Mouse (Mus musculus): ENCODE data around the gene Pgam1. TPM values are rescaled to one million over a fixed set of nuclear protein-coding genes. Genes with fewer than 3 reads are reported as not detected.
"Not testable (repeated sequence)": the region's sequence is repeated elsewhere in the genome, so short reads cannot be mapped to it uniquely, and the experiment has no call there.

Gene Pgam1
- total RNA-seq, 2 experiments from 2014 or later = 22.7 to 23.3 TPM

- no peak for DNase-seq
Measured at GRCm38 (mm10) chr19:41910396-41910795, 1.3 kb upstream of the Pgam1 start.

- DNase-seq = peak; percentile 48
Measured at GRCm38 (mm10) chr19:41912121-41913080, 678 bp downstream of the Pgam1 start.

- no peak for DNase-seq
Measured at GRCm38 (mm10) chr19:41913774-41914591, 2.3 kb downstream of the Pgam1 start.

- DNase-seq = not testable (repeated sequence)
Measured at GRCm38 (mm10) chr19:41914592-41914882, 2.8 kb downstream of the Pgam1 start.

GRCm38 (mm10) chr19:41915294-41915693 lies 3.6 kb downstream of the Pgam1 start:
- no peak for DNase-seq

- no peak for DNase-seq
Measured at GRCm38 (mm10) chr19:41916853-41917252, 5.1 kb downstream of the Pgam1 start.

DNA sequence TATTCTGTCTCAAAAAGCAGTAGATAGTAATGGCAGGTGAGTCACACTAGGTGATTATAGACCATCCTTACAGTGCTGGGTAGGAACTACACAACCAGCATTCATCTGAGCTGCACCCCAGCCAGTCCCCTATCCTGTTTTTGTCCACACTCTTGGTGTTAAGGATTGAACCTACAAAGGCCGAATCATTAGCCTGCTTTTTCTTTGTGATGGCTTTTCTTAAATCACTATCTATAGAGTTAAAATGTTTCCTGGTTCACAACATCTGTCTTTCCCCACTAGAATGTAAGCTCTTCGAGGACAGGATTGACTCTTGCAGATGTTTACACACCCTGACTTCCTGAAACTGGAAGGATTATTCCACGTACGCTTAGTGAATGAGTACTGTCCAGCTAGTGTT lies 7.7 kb downstream of the Pgam1 start:
- DNase-seq = no peak

- no peak for DNase-seq
Measured at GRCm38 (mm10) chr19:41920412-41921067, 8.8 kb downstream of the Pgam1 start.

DNA sequence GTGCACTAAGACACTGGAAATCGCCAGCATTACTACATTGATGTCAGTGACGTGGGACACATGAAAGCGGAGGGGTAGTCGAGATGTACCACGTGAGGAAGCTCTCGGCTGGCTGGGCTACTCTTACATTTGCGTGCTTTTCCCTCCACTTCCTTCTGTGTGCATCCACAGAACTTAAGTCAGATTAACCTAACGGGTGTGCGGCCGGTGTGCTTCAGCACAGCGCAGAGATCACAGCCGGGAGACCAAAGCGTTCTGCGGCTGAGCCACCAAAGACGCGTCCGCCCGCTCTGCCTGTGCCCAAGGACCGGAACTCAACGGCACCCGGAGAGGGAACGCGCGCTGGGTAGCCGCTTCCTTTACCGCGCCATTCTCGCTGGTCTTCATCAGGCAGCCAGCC lies 21.0 kb downstream of the Pgam1 start:
- no peak for DNase-seq

DNA sequence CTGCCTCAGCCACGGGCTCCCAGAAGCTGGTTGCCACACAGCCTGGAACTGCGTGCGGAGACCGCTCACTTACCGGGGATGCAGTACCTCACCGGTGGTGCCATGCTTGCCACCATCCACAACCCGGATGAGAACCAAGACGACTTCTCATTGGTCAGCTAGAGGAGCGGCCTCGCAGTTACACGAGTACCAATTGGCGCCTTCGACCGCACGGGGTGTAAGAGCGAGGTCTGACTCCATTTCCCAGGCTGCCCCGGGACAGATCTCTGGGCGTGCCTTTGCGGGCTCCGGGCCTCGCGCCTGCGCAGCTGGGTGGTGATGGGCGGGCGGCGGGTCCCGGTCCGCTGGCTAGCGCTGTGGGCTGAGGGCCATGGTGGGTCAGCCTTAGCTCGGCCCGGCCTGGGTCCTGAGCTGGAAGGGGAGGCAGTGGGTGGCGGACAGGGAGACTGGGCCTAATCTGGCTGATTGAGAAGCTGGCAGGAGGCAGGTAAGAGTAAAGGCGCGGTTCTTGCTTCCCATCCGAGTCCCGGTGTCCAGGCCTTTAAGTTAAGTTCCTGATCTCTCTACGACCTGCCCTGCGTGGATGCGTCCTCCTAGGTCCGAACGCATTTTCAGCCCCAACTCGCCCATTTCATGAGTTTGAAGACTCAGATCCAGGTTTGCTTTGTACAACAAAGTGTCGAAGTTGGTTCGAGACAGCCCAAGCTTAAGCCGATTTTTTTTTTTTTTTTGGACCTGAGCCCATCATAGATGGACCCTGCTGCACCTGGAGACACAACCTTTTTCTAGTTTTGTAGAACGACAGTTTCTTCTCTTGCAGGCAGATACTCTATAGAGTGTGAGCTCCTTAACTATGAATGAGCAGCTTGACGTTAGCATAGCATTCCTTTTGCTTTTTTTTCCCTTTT lies 21.7 kb downstream of the Pgam1 start, which contains the start of the genes Exosc1 and Zdhhc16:
TSS of gene Exosc1 (minus strand) at position 245 of the 908 bp plus-strand sequence.
TSS of gene Zdhhc16 (plus strand) at position 302 of the 908 bp plus-strand sequence.
- DNase-seq = peak; percentile 98

DNA sequence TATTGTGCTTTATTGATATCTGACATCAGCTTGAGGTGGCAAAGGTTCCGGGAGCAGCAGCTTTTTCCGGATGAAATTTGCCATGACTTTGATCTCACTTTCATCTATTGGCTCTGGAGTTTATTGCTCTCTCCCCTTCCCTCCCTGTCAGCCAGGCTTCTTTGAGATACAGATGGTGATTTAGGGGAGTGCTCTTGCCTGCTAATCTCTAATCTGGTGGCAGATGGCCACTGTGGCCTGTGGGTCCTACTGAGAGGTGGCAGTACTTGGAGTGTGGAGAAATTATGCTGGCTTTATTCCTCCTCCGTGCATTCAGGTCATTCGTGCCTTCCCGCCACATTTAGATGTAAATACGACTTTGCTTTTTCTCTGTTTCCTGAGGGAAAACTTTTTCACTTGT lies 22.4 kb downstream of the Pgam1 start:
- DNase-seq = no peak

- no peak for DNase-seq
Measured at GRCm38 (mm10) chr19:41935921-41936320, 24.2 kb downstream of the Pgam1 start.

- DNase-seq = no peak
Measured at GRCm38 (mm10) chr19:41938539-41938938, 26.8 kb downstream of the Pgam1 start.

DNA sequence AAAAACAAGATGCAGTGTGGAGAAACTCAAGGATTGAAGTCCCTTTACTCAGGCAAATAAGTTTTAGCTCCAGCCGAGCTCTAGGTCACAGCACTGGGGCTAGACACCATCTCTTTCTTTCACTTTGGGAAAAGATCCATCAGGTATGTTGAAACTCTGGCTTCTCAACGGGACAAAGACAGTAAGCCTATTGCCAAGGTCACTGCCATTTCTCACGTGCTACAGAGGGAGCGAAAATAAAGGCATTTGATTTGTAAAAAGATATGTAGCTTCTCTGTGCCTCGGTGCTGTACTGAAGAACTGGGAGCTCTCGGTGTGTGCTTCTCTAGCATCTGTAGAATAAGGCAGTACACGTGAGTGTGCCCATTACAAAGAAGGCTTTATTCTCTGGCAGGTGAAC lies 32.1 kb downstream of the Pgam1 start:
- no peak for DNase-seq

DNA sequence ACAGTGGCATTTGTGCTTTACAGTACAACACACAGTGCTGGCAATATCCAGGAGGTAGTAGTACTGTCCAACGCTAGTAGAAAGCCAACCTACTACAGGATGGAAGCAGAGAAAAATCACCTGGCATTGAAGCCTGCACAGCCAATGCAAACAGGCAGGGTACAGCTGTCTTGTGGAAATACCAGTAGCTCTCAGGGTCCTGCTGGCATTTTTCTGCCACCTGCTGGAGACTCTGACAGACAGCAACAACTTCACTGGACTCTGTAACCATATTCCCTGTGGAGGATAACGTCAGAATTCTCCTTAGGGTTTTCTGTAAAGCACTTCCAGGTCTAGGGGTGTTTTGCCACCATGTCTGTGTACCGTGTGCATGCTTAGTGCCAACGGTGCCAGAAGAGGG lies 40.6 kb downstream of the Pgam1 start:
- no peak for DNase-seq

GRCm38 (mm10) chr19:41953574-41953973 lies 41.9 kb downstream of the Pgam1 start:
- DNase-seq = no peak

Other genes starting within 250 kb of the Pgam1 start
- under 1 TPM; 0.59 to 0.79 TPM for gene Slit1, start 168.3 kb upstream of the Pgam1 start, total RNA-seq (2021)
- gene Arhgap19, start 109.9 kb upstream of the Pgam1 start, total RNA-seq (2021) = 1 to 10 TPM; 6.1 to 8.1 TPM
- 1 to 10 TPM; 5.9 to 7.3 TPM for gene Frat1, start 82.0 kb upstream of the Pgam1 start, total RNA-seq (2021)
- 10 to 100 TPM; 19.7 to 22.4 TPM for gene Frat2, start 63.8 kb upstream of the Pgam1 start, total RNA-seq (2021)
- 10 to 100 TPM; 31.0 to 37.5 TPM for gene Rrp12, start 15.8 kb upstream of the Pgam1 start, total RNA-seq (2021)
- 10 to 100 TPM; 11.4 to 16.4 TPM for gene Exosc1, start 21.5 kb downstream of the Pgam1 start, total RNA-seq (2021)
- gene Zdhhc16, start 21.6 kb downstream of the Pgam1 start, total RNA-seq (2021) = 10 to 100 TPM; 19.2 to 20.5 TPM
- 1 to 10 TPM; 7.7 to 8.7 TPM for gene Mms19, start 69.2 kb downstream of the Pgam1 start, total RNA-seq (2021)
- 10 to 100 TPM; 15.4 to 19.8 TPM for gene Ubtd1, start 69.8 kb downstream of the Pgam1 start, total RNA-seq (2021)
- 1,000 to 10,000 TPM in 1 of 2 experiments, 100 to 1,000 TPM in 1; 167 to 1,046 TPM for gene Ankrd2, start 124.1 kb downstream of the Pgam1 start, total RNA-seq (2021)
- 1 to 10 TPM; 2.1 to 2.3 TPM for gene Hoga1, start 133.7 kb downstream of the Pgam1 start, total RNA-seq (2021)
- under 1 TPM; 0.20 to 0.32 TPM for gene 4933411K16Rik, start 140.3 kb downstream of the Pgam1 start, total RNA-seq (2021)
- 1 to 10 TPM; 1.2 to 1.8 TPM for gene Morn4, start 174.4 kb downstream of the Pgam1 start, total RNA-seq (2021)
- gene Pi4k2a, start 178.5 kb downstream of the Pgam1 start, total RNA-seq (2021) = 10 to 100 TPM; 10.4 to 12.2 TPM
- 1 to 10 TPM; 8.4 to 9.3 TPM for gene Avpi1, start 217.1 kb downstream of the Pgam1 start, total RNA-seq (2021)
- 10 to 100 TPM in 1 of 2 experiments, 1 to 10 TPM in 1; 6.8 to 11.8 TPM for gene Marveld1, start 235.5 kb downstream of the Pgam1 start, total RNA-seq (2021)